Mouse (Mus musculus) mouse trophoblast stem cell (cell line): ENCODE measurements around the gene Olfr95.
"Not testable (repeated sequence)": the region's sequence is repeated elsewhere in the genome, so short reads cannot be mapped to it uniquely, and the experiment has no call there.

Experiments used
- in situ Hi-C, 2 experiments: fragments of 300-500 bp; cut with MseI, MboI; formaldehyde crosslinking; loops; 2 replicates in 1 of 2; 3 replicates in 1 of 2; pipeline ENCODE4 v1.15.1; 2025

Olfr95 gene

GRCm38 (mm10) chr17:37213018-37213417, at the start of gene Olfr95:
Gene Olfr95, minus strand, starts transcription at chr17:37213118.
- in situ Hi-C loops: loop anchor here (25.0 kb wide), 1 partner anchor 301 kb away; no protein-coding TSS in a partner anchor

GRCm38 (mm10) chr17:37250544-37250943, 37.6 kb upstream of the Olfr95 start:
- in situ Hi-C loops: no loop called here

GRCm38 (mm10) chr17:37249460-37249859, 36.5 kb upstream of the Olfr95 start:
- in situ Hi-C loops: no loop called here

GRCm38 (mm10) chr17:37246715-37247114, 33.8 kb upstream of the Olfr95 start:
- in situ Hi-C loops: no loop called here

GRCm38 (mm10) chr17:37242198-37242597, 29.3 kb upstream of the Olfr95 start:
- in situ Hi-C loops: no loop called here

GRCm38 (mm10) chr17:37237230-37237629, 24.3 kb upstream of the Olfr95 start, which contains the start of gene Olfr97:
Gene Olfr97, minus strand, starts transcription at chr17:37237330.
- in situ Hi-C loops: not testable (repeated sequence)

GRCm38 (mm10) chr17:37221879-37222278, 9.0 kb upstream of the Olfr95 start:
- in situ Hi-C loops: loop anchor here (25.0 kb wide), 1 partner anchor 310 kb away; no protein-coding TSS in a partner anchor

- in situ Hi-C loops: loop anchor here (25.0 kb wide), 1 partner anchor 308 kb away; no protein-coding TSS in a partner anchor
Observed at GRCm38 (mm10) chr17:37219846-37220245, 6.9 kb upstream of the Olfr95 start, which contains the start of gene Olfr96. Gene Olfr96, plus strand, starts transcription at chr17:37220146.

GRCm38 (mm10) chr17:37218486-37218885, 5.6 kb upstream of the Olfr95 start:
- in situ Hi-C loops: loop anchor here (25.0 kb wide), 1 partner anchor 306 kb away; no protein-coding TSS in a partner anchor

GRCm38 (mm10) chr17:37210884-37211768, 1.8 kb downstream of the Olfr95 start:
- in situ Hi-C loops: loop anchor here (25.0 kb wide), 1 partner anchor 299 kb away; no protein-coding TSS in a partner anchor

- in situ Hi-C loops: loop anchor here (5.0 to 25.0 kb wide), 3 partner anchors 122 to 292 kb away; no protein-coding TSS in a partner anchor
Observed at GRCm38 (mm10) chr17:37203917-37204236, 9.0 kb downstream of the Olfr95 start.

- in situ Hi-C loops: loop anchor here (5.0 to 25.0 kb wide), 3 partner anchors 121 to 291 kb away; no protein-coding TSS in a partner anchor
Observed at GRCm38 (mm10) chr17:37203206-37203916, 9.6 kb downstream of the Olfr95 start.

GRCm38 (mm10) chr17:37200894-37201293, 12.0 kb downstream of the Olfr95 start, which contains the start of gene Olfr94:
Gene Olfr94, minus strand, starts transcription at chr17:37200994.
- in situ Hi-C loops: loop anchor here (5.0 to 25.0 kb wide), 3 partner anchors 119 to 289 kb away; no protein-coding TSS in a partner anchor

- in situ Hi-C loops: no loop called here
Observed at GRCm38 (mm10) chr17:37196845-37197724, 15.8 kb downstream of the Olfr95 start.

GRCm38 (mm10) chr17:37194782-37195181, 18.1 kb downstream of the Olfr95 start:
- in situ Hi-C loops: no loop called here

GRCm38 (mm10) chr17:37193656-37194055, 19.3 kb downstream of the Olfr95 start, which contains the start of gene Ubd:
Gene Ubd, plus strand, starts transcription at chr17:37193892.
- in situ Hi-C loops: no loop called here

- in situ Hi-C loops: no loop called here
Observed at GRCm38 (mm10) chr17:37193032-37193431, 19.9 kb downstream of the Olfr95 start.

- in situ Hi-C loops: no loop called here
Observed at GRCm38 (mm10) chr17:37190711-37191110, 22.2 kb downstream of the Olfr95 start.

- in situ Hi-C loops: no loop called here
Observed at GRCm38 (mm10) chr17:37185474-37185873, 27.4 kb downstream of the Olfr95 start.

GRCm38 (mm10) chr17:37161394-37161793, 51.5 kb downstream of the Olfr95 start, which contains the start of gene Olfr93:
Gene Olfr93, minus strand, starts transcription at chr17:37161494.
- in situ Hi-C loops: no loop called here
